Mouse (Mus musculus) embryonic fibroblast, embryonic 13.5 days (primary cell): ENCODE measurements around the gene Cyp4f40.

Source experiments
- CTCF ChIP-seq: IDR thresholded peaks from 2 replicates; pipeline ENCODE4 v1.5.1; 2011; ENCODE audit warnings: mild to moderate bottlenecking, control low read depth, low read length, moderate library complexity, borderline replicate concordance; ENCODE audit not compliant: insufficient read depth
- POLR2A ChIP-seq: IDR thresholded peaks from 2 replicates; pipeline ENCODE4 v1.6.1; 2011; ENCODE audit warnings: low read depth, mild to moderate bottlenecking, control low read depth, low read length, moderate library complexity

GRCm38 (mm10) chr17:32676040-32676635 is 17.4 kb downstream of the Cyp4f40 start:
- TF ChIP-seq CTCF, result no peak
- no peak for TF ChIP-seq POLR2A
